Mouse (Mus musculus) intestine, embryonic 16.5 days (tissue): ENCODE measurements at regions not wholly inside any gene's neighbourhood (a gene's known extent, or its start where the extent isn't known, plus 50 kb on each side); places are given as distances from the start of the nearest gene placed in this dataset.

Source experiments
- ATAC-seq: fragments of 200-750 bp; cut with Nextera tagmentation; 2 replicates; pipeline ENCODE4 v1.8.0; 2017; ENCODE audit warnings: moderate TSS enrichment, moderate library complexity
- H3K27ac ChIP-seq: fragments of 300-500 bp; sonication (generic); 2 replicates; pipeline ENCODE4 v1.5.1; 2014; ENCODE audit warnings: mild to moderate bottlenecking, low read length
- H3K27me3 ChIP-seq: fragments of 300-500 bp; sonication (generic); replicated peaks from 2 replicates; pipeline ENCODE4 v1.6.1; 2014; ENCODE audit warnings: low read length, control low read depth, mixed read lengths; ENCODE audit not compliant: control insufficient read depth, insufficient read depth
- H3K36me3 ChIP-seq: fragments of 300-500 bp; sonication (generic); 2 replicates; pipeline ENCODE4 v1.6.1; 2014; ENCODE audit warnings: low read length, control low read depth; ENCODE audit not compliant: control insufficient read depth, insufficient read depth
- H3K4me1 ChIP-seq: fragments of 300-500 bp; sonication (generic); 2 replicates; pipeline ENCODE4 v1.6.1; 2014; ENCODE audit warnings: low read length, control low read depth, mixed read lengths; ENCODE audit not compliant: control insufficient read depth, insufficient read depth
- H3K4me2 ChIP-seq: fragments of 300-500 bp; sonication (generic); 2 replicates; pipeline ENCODE4 v1.6.1; 2014; ENCODE audit warnings: low read depth, low read length, control low read depth
- H3K4me3 ChIP-seq: fragments of 300-500 bp; sonication (generic); 2 replicates; pipeline ENCODE4 v1.5.1; 2014; ENCODE audit warnings: mild to moderate bottlenecking, low read length
- H3K9ac ChIP-seq: fragments of 300-500 bp; sonication (generic); 2 replicates; pipeline ENCODE4 v1.6.1; 2014; ENCODE audit warnings: low read depth, low read length
- H3K9me3 ChIP-seq: fragments of 300-500 bp; sonication (generic); 2 replicates; pipeline ENCODE4 v1.6.1; 2016; ENCODE audit warnings: low read length, control low read depth; ENCODE audit not compliant: control insufficient read depth
- WGBS: fragments of 180-500 bp; shearing (Covaris S2); extraction: QIAGEN DNeasy Blood & Tissue Kit; methylation state at CpG from one replicate; pipeline ENCODE4 v1.1.7; 2014; 5-methylcytosine and 5-hydroxymethylcytosine counted together

GRCm38 (mm10) chr14:76964046-76964445 lies 72.5 kb upstream of the Ccdc122 start:
- Histone ChIP-seq H3K4me2 (no peak overlapping the region), H3K9ac (no peak overlapping the region), H3K4me3 (no peak overlapping the region), H3K27ac (no peak overlapping the region), H3K4me1 (no peaks in the 10 kb centered on the region), H3K27me3 (no peaks in the 10 kb centered on the region), H3K36me3 (no peaks in the 10 kb centered on the region), H3K9me3 (no peaks in the 10 kb centered on the region)
- ATAC-seq = no peak
- WGBS = 65% methylated on average over 5 of the region's 5 CpGs

DNA sequence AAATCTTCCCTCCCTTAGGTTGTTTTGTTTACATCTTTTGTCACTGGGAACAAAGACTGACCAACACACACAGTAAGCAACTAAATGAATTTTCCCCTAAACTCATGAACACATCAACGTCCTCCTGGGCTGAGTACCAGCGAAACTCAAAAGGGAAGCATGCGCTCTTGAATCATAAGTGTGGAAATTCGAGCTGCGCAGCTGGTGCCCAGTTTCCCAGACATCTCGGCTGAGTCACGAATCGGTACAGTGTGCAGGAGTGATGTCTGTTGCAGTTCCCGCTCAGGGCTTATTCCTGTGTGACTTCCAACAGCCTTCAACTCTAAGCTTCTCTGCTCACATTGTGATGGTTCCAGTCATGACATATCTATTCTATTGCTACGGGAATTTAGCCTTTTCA lies 77.7 kb upstream of the Ccdc122 start:
- no peak overlapping the region for H3K4me3 ChIP-seq
- H3K27ac ChIP-seq = no peak overlapping the region
- no peak overlapping the region for H3K9ac ChIP-seq
- no peaks in the 10 kb centered on the region for H3K36me3 ChIP-seq
- no peaks in the 10 kb centered on the region for H3K9me3 ChIP-seq
- H3K27me3 ChIP-seq = no peaks in the 10 kb centered on the region
- no peaks in the 10 kb centered on the region for H3K4me1 ChIP-seq
- H3K4me2 ChIP-seq = no peak overlapping the region
- WGBS = 73% methylated on average over 10 of the region's 10 CpGs
- no peak for ATAC-seq

DNA sequence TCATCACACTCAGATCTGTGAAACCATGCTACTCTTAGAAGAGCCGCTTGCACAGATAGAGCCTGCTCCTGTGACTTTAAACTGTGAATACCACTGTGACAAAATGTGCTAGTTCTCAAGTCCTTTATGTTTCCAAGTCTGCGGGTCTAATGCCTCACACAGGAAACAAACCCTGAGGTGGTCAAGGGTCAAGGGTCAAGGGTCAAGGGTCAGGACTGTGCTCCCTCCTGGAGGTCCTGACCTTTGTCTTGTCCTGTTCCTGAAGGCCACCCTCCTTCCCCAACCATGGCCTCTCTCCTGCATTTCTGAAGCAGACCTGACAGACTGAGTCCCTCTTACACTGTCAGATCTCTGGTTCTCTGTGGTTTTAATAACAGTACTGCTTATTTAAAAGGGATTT lies 79.4 kb upstream of the Ccdc122 start:
- no peak overlapping the region for H3K4me3 ChIP-seq
- ATAC-seq = no peak

GRCm38 (mm10) chr14:76953171-76953570 lies 83.4 kb upstream of the Ccdc122 start:
- Histone ChIP-seq H3K4me1 (peaks cover 6% of the 10 kb centered on the region), H3K4me3 (no peak overlapping the region), H3K9me3 (no peaks in the 10 kb centered on the region), H3K36me3 (no peaks in the 10 kb centered on the region), H3K4me2 (no peak overlapping the region), H3K27ac (no peak overlapping the region), H3K9ac (no peak overlapping the region), H3K27me3 (no peaks in the 10 kb centered on the region)
- no peak for ATAC-seq
- WGBS = 82% methylated on average over 2 of the region's 2 CpGs

More for the DNA sequence above, 79.4 kb upstream of the Ccdc122 start:
- Histone ChIP-seq H3K9ac (no peak overlapping the region), H3K27ac (no peak overlapping the region), H3K9me3 (no peaks in the 10 kb centered on the region), H3K4me2 (no peak overlapping the region), H3K36me3 (no peaks in the 10 kb centered on the region), H3K4me1 (no peaks in the 10 kb centered on the region), H3K27me3 (no peaks in the 10 kb centered on the region)
- 65% methylated on average over 2 of the region's 2 CpGs for WGBS

DNA sequence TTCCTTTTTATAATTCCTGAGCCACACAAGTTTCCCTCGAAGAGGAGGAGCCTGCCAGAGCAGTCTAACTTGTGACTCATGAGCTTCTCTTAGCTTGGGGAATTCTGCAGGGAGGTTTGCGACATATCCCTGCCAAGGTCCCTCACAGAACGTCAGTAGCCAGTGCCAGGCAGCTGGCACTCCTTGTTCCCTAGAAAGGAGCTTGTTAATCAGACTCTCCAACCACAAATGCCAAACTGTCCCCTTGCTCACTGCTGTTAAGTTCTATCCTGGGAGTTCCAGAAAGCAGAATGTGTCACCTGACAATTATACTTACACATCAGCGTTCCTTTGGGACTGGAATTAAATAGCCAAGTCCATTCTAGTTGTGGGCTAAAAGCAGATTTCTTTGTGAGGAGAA lies 85.1 kb upstream of the Ccdc122 start:
- 56% methylated on average over 4 of the region's 4 CpGs for WGBS
- Histone ChIP-seq H3K9ac (no peak overlapping the region), H3K9me3 (no peaks in the 10 kb centered on the region), H3K4me3 (no peak overlapping the region), H3K4me2 (no peak overlapping the region), H3K36me3 (no peaks in the 10 kb centered on the region), H3K4me1 (peaks cover 11% of the 10 kb centered on the region), H3K27me3 (no peaks in the 10 kb centered on the region), H3K27ac (no peak overlapping the region)
- ATAC-seq = no peak

- no peaks in the 10 kb centered on the region for H3K9me3 ChIP-seq
- peak overlapping the region; percentile 6; the same call in 1 of the 2 replicates for H3K27ac ChIP-seq
- H3K36me3 ChIP-seq = no peaks in the 10 kb centered on the region
- H3K27me3 ChIP-seq = no peaks in the 10 kb centered on the region
- whole genome bisulfite sequencing = 62% methylated on average over 3 of the region's 3 CpGs
- ATAC-seq = no peak
- H3K4me1 ChIP-seq = peaks cover 11% of the 10 kb centered on the region
- H3K4me2 ChIP-seq = no peak overlapping the region
- H3K4me3 ChIP-seq = no peak overlapping the region
- no peak overlapping the region for H3K9ac ChIP-seq
Measured at GRCm38 (mm10) chr14:76949388-76949787, 87.2 kb upstream of the Ccdc122 start.

- H3K4me1 ChIP-seq = peaks cover 11% of the 10 kb centered on the region
- H3K36me3 ChIP-seq = no peaks in the 10 kb centered on the region
- H3K27me3 ChIP-seq = no peaks in the 10 kb centered on the region
- no peak overlapping the region for H3K4me3 ChIP-seq
- no peak overlapping the region for H3K4me2 ChIP-seq
- ATAC-seq = peak; percentile 86
- no peaks in the 10 kb centered on the region for H3K9me3 ChIP-seq
- WGBS = 37% methylated on average over 3 of the region's 3 CpGs
- peak overlapping the region; percentile 6; the same call in 1 of the 2 replicates for H3K27ac ChIP-seq
- H3K9ac ChIP-seq = no peak overlapping the region
Measured at GRCm38 (mm10) chr14:76948948-76949347, 87.6 kb upstream of the Ccdc122 start.

GRCm38 (mm10) chr14:76948481-76948880 lies 88.1 kb upstream of the Ccdc122 start:
- Histone ChIP-seq H3K4me2 (no peak overlapping the region), H3K27me3 (no peaks in the 10 kb centered on the region), H3K4me3 (no peak overlapping the region), H3K4me1 (peaks cover 11% of the 10 kb centered on the region), H3K27ac (no peak overlapping the region), H3K9ac (no peak overlapping the region), H3K36me3 (no peaks in the 10 kb centered on the region), H3K9me3 (no peaks in the 10 kb centered on the region)
- peak; percentile 55 for ATAC-seq
- WGBS = 47% methylated on average over 6 of the region's 6 CpGs

GRCm38 (mm10) chr14:76947148-76947547 lies 89.4 kb upstream of the Ccdc122 start:
- Histone ChIP-seq H3K4me1 (peaks cover 11% of the 10 kb centered on the region), H3K9me3 (no peaks in the 10 kb centered on the region), H3K27me3 (no peaks in the 10 kb centered on the region), H3K9ac (no peak overlapping the region), H3K27ac (no peak overlapping the region), H3K36me3 (no peaks in the 10 kb centered on the region), H3K4me2 (no peak overlapping the region), H3K4me3 (no peak overlapping the region)
- 52% methylated on average over 3 of the region's 3 CpGs for WGBS
- ATAC-seq = peak; percentile 75; the same call in 1 of the 2 replicates

DNA sequence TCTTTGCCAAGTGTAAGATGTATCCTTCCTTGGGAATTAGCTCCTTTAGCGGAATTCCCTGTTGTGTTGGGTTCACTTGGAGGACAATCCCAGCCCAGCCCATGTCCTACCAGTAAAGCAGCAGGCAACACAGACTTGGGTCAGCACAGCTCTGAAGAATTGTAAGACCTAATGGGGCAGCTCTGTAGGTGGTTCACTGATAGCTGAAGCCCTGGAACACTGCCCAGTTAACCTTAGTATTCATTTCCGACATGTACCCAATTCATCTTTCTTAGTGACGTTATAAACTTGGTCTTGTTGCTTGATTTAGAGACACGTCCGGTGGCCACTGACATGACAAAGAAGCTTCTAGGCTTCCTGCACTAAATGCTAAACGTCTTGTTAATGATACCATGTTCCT lies 90.9 kb upstream of the Ccdc122 start:
- Histone ChIP-seq H3K9ac (no peak overlapping the region), H3K27ac (no peak overlapping the region), H3K9me3 (no peaks in the 10 kb centered on the region), H3K4me1 (peaks cover 11% of the 10 kb centered on the region), H3K36me3 (no peaks in the 10 kb centered on the region), H3K4me3 (no peak overlapping the region), H3K27me3 (no peaks in the 10 kb centered on the region), H3K4me2 (no peak overlapping the region)
- WGBS = 56% methylated on average over 6 of the region's 6 CpGs
- ATAC-seq = no peak
